Mouse (Mus musculus) kidney, embryonic 15.5 days (tissue): ENCODE measurements at regions not wholly inside any gene's neighbourhood (a gene's known extent, or its start where the extent isn't known, plus 50 kb on each side); places are given as distances from the start of the nearest gene placed in this dataset.

ENCODE experiments used
- ATAC-seq: fragments of 200-750 bp; cut with Nextera tagmentation; replicated peaks from 2 replicates; pipeline ENCODE4 v1.8.0; 2017; ENCODE audit warnings: moderate TSS enrichment; ENCODE audit not compliant: low FRiP score
- H3K27ac ChIP-seq: fragments of 300-500 bp; sonication (generic); 2 replicates; pipeline ENCODE4 v1.5.1; 2015; ENCODE audit warnings: mild to moderate bottlenecking, inconsistent platforms
- H3K27me3 ChIP-seq: fragments of 300-500 bp; sonication (generic); 2 replicates; pipeline ENCODE4 v1.6.1; 2015; ENCODE audit warnings: inconsistent platforms
- H3K36me3 ChIP-seq: fragments of 300-500 bp; sonication (generic); 2 replicates; pipeline ENCODE4 v1.6.1; 2015; ENCODE audit warnings: inconsistent platforms
- H3K4me1 ChIP-seq: fragments of 300-500 bp; sonication (generic); 2 replicates; pipeline ENCODE4 v1.6.1; 2015; ENCODE audit warnings: inconsistent platforms
- H3K4me2 ChIP-seq: fragments of 300-500 bp; sonication (generic); 2 replicates; pipeline ENCODE4 v1.6.1; 2015; ENCODE audit warnings: moderate library complexity, mild to moderate bottlenecking, inconsistent platforms
- H3K4me3 ChIP-seq: fragments of 300-500 bp; sonication (generic); replicated peaks from 2 replicates; pipeline ENCODE4 v1.5.1; 2015; ENCODE audit warnings: mild to moderate bottlenecking, inconsistent platforms
- H3K9ac ChIP-seq: fragments of 300-500 bp; sonication (generic); 2 replicates; pipeline ENCODE4 v1.6.1; 2015; ENCODE audit warnings: mild to moderate bottlenecking, inconsistent platforms
- H3K9me3 ChIP-seq: fragments of 300-500 bp; sonication (generic); replicated peaks from 2 replicates; pipeline ENCODE4 v1.6.1; 2016; ENCODE audit warnings: inconsistent platforms
- WGBS: fragments of 180-500 bp; shearing (Covaris S2); methylation state at CpG from one replicate; pipeline ENCODE4 v1.1.7; 2015; ENCODE audit warnings: mixed read lengths; 5-methylcytosine and 5-hydroxymethylcytosine counted together

GRCm38 (mm10) chr11:56281201-56281600, 240.4 kb upstream of the Nmur2 start:
- H3K4me1 ChIP-seq = no peaks in the 10 kb centered on the region
- H3K27ac ChIP-seq = no peak overlapping the region
- no peak overlapping the region for H3K4me2 ChIP-seq
- H3K9ac ChIP-seq = no peak overlapping the region
- no peaks in the 10 kb centered on the region for H3K27me3 ChIP-seq
- H3K9me3 ChIP-seq = no peaks in the 10 kb centered on the region
- no peak overlapping the region for H3K4me3 ChIP-seq
- no peaks in the 10 kb centered on the region for H3K36me3 ChIP-seq
- WGBS = 76% methylated on average over 4 of the region's 4 CpGs
- no peak for ATAC-seq

DNA sequence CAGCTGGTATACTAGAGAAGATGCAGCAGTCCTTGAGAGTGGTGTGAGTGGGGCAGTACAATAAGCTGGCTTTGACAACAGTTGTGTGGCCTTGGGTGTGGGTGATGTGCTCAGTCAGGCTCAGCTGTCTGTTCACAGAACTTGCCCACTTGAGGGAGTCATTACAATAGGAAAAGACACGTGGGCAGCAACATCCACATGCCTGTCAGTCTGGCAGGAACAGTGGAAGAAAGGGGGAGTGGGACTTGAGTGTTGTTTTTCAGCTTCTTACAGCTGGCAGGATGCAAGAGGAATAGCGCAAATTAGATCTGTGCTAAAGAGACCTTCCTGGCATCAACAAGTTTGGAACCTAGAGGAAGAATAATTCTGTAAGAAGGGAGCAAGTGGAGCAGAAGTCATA, 239.4 kb upstream of the Nmur2 start:
- Histone ChIP-seq H3K4me1 (no peaks in the 10 kb centered on the region), H3K4me3 (no peak overlapping the region), H3K36me3 (no peaks in the 10 kb centered on the region), H3K4me2 (no peak overlapping the region), H3K9me3 (no peaks in the 10 kb centered on the region), H3K27me3 (no peaks in the 10 kb centered on the region), H3K9ac (no peak overlapping the region), H3K27ac (no peak overlapping the region)
- WGBS = 44% methylated on average over 2 of the region's 2 CpGs
- ATAC-seq = no peak

DNA sequence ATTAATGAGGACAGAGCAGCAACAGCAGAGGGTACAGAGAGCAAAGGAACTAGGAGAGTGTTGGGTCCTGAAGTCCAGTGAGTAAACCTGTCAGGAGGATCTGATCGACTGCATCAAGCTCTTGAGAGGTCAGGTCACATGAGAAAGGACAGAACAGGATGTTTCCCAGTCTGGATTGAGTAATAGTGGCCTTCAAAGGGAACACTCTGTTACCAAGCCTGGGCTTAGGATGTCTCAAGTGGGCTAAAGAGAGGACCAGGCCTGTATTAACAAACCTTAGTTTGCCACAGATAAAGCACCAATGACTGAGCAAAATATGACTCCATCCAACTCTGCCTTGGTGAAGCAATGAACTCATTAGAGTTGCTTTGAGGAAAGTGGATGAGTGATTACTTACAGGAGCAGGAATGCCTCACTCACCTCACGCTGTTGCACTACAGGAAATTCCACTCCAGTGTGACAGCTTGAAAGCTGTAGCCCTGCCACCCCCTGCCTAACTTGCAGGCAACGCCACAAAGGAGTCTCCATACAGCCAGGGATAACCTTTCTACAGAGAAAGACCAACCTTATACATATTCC, 229.2 kb upstream of the Nmur2 start:
- H3K27me3 ChIP-seq = no peaks in the 10 kb centered on the region
- H3K9ac ChIP-seq = no peak overlapping the region
- H3K9me3 ChIP-seq = no peaks in the 10 kb centered on the region
- ATAC-seq = no peak
- 40% methylated on average over 3 of the region's 3 CpGs for WGBS
- H3K4me3 ChIP-seq = no peak overlapping the region
- no peaks in the 10 kb centered on the region for H3K36me3 ChIP-seq
- no peaks in the 10 kb centered on the region for H3K4me1 ChIP-seq
- H3K4me2 ChIP-seq = no peak overlapping the region
- H3K27ac ChIP-seq = no peak overlapping the region

DNA sequence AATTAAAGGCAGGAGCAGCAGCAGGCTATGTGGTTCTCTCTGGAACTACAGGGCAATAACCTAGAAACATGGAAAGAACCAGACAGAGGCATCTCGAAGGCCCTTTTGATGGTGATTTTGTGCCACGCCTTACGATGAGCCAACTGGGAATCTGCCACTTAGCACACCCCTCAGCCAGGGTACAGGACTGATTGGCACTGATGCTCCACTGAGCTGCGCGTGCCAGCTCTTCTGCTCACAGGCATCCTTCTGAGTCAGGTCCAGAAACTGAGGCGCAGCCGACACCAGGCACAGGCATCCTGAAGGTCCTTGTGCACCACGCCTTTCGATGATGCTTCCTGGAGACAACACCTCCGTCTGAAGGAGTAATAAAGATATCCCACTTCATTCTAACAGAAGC, 221.9 kb upstream of the Nmur2 start:
- Histone ChIP-seq H3K36me3 (no peaks in the 10 kb centered on the region), H3K27ac (no peak overlapping the region), H3K4me3 (no peak overlapping the region), H3K4me2 (no peak overlapping the region), H3K9ac (no peak overlapping the region), H3K9me3 (no peaks in the 10 kb centered on the region), H3K27me3 (no peaks in the 10 kb centered on the region), H3K4me1 (no peaks in the 10 kb centered on the region)
- no peak for ATAC-seq
- WGBS = 91% methylated on average over 10 of the region's 10 CpGs

DNA sequence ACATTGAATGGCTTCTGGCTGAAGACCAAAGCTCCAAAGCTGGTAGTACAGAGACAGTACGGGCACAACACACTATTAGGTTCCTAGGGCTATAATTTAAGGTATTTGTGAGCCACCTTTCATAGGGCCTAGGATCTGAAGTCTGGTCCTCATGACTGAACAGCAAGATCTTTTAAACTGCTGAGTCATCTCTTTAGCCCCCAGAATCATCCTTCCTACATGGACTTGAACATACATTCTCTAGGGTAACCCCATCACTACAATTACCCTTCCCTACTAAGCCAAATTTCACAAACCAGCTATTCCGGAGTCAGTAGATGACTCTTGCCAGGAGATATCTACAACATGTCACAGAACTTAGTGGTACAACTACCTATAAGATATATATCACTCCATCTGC, 215.5 kb upstream of the Nmur2 start:
- H3K9ac ChIP-seq = no peak overlapping the region
- no peaks in the 10 kb centered on the region for H3K36me3 ChIP-seq
- no peaks in the 10 kb centered on the region for H3K9me3 ChIP-seq
- H3K4me3 ChIP-seq = no peak overlapping the region
- H3K27me3 ChIP-seq = no peaks in the 10 kb centered on the region
- no peak overlapping the region for H3K4me2 ChIP-seq
- no peaks in the 10 kb centered on the region for H3K4me1 ChIP-seq
- ATAC-seq = no peak
- no peak overlapping the region for H3K27ac ChIP-seq
- 88% methylated on average over 2 of the region's 2 CpGs for WGBS

DNA sequence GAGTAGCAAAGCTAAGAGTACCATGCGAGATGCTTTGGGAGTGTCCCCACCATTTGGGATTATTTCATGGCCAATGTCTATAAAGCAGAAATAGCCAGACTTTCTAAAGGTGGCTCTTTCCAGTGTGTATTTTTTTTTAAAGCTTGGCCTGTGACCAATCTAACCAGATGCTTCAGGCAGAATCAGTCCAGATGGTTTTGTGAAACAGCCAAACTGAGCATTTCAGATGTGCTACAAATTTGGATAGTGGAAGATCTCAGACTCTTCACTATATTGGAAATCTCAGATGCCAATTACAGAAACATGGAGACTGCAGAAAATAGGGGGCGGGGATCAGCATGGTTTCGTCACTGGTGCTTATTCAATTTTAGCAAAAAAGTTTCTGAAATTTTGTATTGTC, 213.6 kb upstream of the Nmur2 start:
- H3K27me3 ChIP-seq = no peaks in the 10 kb centered on the region
- no peak for ATAC-seq
- no peak overlapping the region for H3K4me2 ChIP-seq
- no peaks in the 10 kb centered on the region for H3K36me3 ChIP-seq
- H3K9me3 ChIP-seq = no peaks in the 10 kb centered on the region
- no peak overlapping the region for H3K9ac ChIP-seq
- no peak overlapping the region for H3K27ac ChIP-seq
- WGBS = 84% methylated on average over 3 of the region's 3 CpGs
- no peak overlapping the region for H3K4me3 ChIP-seq
- no peaks in the 10 kb centered on the region for H3K4me1 ChIP-seq

DNA sequence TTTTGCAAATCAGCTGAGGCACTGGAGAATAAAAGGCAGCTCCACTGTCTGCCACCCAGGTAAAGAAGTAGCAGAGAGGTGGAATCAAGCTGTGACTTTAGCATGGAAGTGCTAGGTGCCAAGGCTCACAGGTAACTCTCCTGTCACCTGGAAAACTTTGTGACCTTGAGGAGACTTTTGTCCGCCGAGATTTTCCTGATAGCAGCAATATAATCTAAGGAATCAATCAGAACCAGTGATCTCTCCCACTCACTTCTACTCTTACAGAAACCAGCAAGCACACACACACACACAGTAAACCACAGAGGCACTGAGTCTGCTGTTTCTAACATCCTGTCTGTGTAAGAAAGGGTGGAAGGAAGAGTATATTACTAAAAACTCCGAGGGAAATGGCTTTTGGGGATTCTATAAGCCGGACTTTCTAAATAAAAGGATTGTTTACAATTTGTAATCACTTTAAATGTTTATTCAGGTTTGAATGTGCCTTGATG, 206.6 kb upstream of the Nmur2 start:
- H3K4me2 ChIP-seq = no peak overlapping the region
- H3K4me1 ChIP-seq = no peaks in the 10 kb centered on the region
- no peaks in the 10 kb centered on the region for H3K9me3 ChIP-seq
- no peak overlapping the region for H3K27ac ChIP-seq
- no peak overlapping the region for H3K9ac ChIP-seq
- WGBS = 42% methylated on average over 4 of the region's 4 CpGs
- no peaks in the 10 kb centered on the region for H3K27me3 ChIP-seq
- H3K4me3 ChIP-seq = no peak overlapping the region
- no peak for ATAC-seq
- H3K36me3 ChIP-seq = no peaks in the 10 kb centered on the region

DNA sequence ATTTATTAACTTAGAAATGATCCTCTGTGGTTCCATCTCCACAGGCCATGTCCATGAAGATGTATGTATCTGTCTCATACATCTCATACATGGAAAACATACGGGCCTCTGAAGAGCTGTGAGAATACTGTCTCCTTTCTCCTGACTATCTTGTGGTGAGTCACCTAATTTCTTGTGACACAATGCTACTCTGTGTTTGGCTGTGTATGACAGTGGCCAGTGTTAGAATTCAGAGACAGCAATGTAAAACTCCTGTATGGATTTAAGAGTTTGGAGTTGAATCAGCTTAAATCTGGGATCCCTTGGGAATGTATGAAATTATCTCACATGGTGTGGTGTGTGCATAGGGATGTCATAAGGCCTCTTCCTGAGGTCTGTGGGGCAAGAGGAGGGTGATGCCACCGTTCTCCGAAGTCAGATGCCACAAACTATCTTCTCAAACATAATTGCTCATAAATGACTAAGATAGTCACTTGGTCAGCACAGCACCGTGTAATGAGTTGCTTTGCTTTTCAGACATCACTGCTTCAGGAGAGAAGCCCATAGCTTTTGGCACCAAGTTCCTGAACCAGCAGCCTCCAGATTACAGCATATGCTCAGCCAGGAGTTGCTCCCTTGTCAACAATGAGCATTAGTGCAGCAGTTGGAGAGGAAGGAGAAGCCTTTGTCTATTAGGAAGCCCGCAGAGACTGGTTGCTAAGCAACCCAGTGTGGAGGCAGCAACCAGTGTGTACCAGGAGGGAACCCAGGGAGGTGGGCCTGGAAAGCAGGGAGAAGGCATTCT, 205.9 kb upstream of the Nmur2 start:
- Histone ChIP-seq H3K4me1 (no peaks in the 10 kb centered on the region), H3K9me3 (no peaks in the 10 kb centered on the region), H3K27me3 (no peaks in the 10 kb centered on the region), H3K36me3 (no peaks in the 10 kb centered on the region), H3K27ac (no peak overlapping the region), H3K4me3 (no peak overlapping the region), H3K4me2 (no peak overlapping the region), H3K9ac (no peak overlapping the region)
- ATAC-seq = no peak
- 59% methylated on average over 5 of the region's 5 CpGs for WGBS

- Histone ChIP-seq H3K4me3 (no peak overlapping the region), H3K4me2 (no peak overlapping the region), H3K9ac (no peak overlapping the region), H3K27me3 (no peaks in the 10 kb centered on the region), H3K4me1 (no peaks in the 10 kb centered on the region), H3K36me3 (no peaks in the 10 kb centered on the region), H3K9me3 (no peaks in the 10 kb centered on the region), H3K27ac (no peak overlapping the region)
- ATAC-seq = no peak
- WGBS = 65% methylated on average over 2 of the region's 2 CpGs
These were observed 204.1 kb upstream of the Nmur2 start for GRCm38 (mm10) chr11:56244951-56245350.

- Histone ChIP-seq H3K36me3 (no peaks in the 10 kb centered on the region), H3K4me1 (no peaks in the 10 kb centered on the region), H3K4me3 (no peak overlapping the region), H3K9ac (no peak overlapping the region), H3K9me3 (no peaks in the 10 kb centered on the region), H3K27ac (no peak overlapping the region), H3K4me2 (no peak overlapping the region), H3K27me3 (no peaks in the 10 kb centered on the region)
- 72% methylated on average over 8 of the region's 8 CpGs for WGBS
- ATAC-seq = no peak
These were observed 202.6 kb upstream of the Nmur2 start for GRCm38 (mm10) chr11:56243447-56243846.

GRCm38 (mm10) chr11:56238745-56239144, 197.9 kb upstream of the Nmur2 start:
- H3K4me3 ChIP-seq = no peak overlapping the region
- no peaks in the 10 kb centered on the region for H3K4me1 ChIP-seq
- no peak for ATAC-seq
- H3K9ac ChIP-seq = no peak overlapping the region
- H3K9me3 ChIP-seq = no peaks in the 10 kb centered on the region
- H3K27me3 ChIP-seq = no peaks in the 10 kb centered on the region
- H3K27ac ChIP-seq = no peak overlapping the region
- WGBS = 43% methylated on average over 4 of the region's 4 CpGs
- no peaks in the 10 kb centered on the region for H3K36me3 ChIP-seq
- no peak overlapping the region for H3K4me2 ChIP-seq

DNA sequence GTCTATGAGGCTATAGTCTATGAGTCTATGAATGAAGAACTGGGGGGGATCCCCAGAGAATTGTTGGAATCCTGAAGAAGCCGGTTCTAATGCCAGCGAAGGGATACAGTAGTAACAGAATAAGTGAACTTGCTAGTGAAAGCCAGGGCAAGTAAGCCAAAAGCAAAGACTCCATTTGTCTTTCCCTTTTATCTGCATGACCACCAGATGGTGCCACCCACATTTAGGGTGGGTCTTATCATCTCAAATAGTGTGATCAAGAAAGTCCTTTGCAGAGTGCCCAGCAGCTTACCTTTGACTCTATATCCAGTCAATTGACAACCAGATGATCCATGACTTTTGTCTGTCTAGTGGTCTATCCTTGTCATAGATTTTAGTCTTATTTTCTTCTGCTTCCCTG, 184.2 kb upstream of the Nmur2 start:
- no peak overlapping the region for H3K27ac ChIP-seq
- no peaks in the 10 kb centered on the region for H3K36me3 ChIP-seq
- H3K4me1 ChIP-seq = no peaks in the 10 kb centered on the region
- WGBS = 93% methylated on average over 2 of the region's 2 CpGs
- H3K4me2 ChIP-seq = no peak overlapping the region
- H3K27me3 ChIP-seq = no peaks in the 10 kb centered on the region
- ATAC-seq = no peak
- no peak overlapping the region for H3K4me3 ChIP-seq
- H3K9me3 ChIP-seq = no peaks in the 10 kb centered on the region
- H3K9ac ChIP-seq = no peak overlapping the region

DNA sequence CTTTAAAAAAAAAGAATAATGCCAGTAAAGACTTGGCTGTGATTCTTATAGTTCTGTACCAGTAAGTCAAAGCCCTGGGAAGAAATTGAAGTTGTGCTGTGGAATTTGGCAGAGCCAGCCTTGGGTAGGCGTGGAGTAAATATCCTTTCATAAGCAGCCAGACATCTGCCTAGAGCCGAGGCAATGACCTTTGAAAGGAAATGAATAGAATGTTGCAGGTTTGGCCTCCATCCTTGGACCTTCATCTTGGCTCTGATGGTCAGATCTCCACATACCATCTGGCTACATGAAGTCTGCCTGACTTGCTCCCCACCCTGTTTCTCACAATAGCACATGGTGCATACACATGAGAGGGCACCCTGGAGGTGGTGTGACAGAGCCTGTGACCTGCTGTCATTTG, 174.9 kb upstream of the Nmur2 start:
- Histone ChIP-seq H3K9me3 (no peaks in the 10 kb centered on the region), H3K27me3 (no peaks in the 10 kb centered on the region), H3K4me1 (no peaks in the 10 kb centered on the region), H3K36me3 (no peaks in the 10 kb centered on the region), H3K27ac (no peak overlapping the region), H3K4me2 (no peak overlapping the region), H3K4me3 (no peak overlapping the region), H3K9ac (no peak overlapping the region)
- no peak for ATAC-seq
- 80% methylated on average over 2 of the region's 2 CpGs for WGBS
